25 mouse cellular contexts compared by ENCODE assay signal in the genomic region with DNA sequence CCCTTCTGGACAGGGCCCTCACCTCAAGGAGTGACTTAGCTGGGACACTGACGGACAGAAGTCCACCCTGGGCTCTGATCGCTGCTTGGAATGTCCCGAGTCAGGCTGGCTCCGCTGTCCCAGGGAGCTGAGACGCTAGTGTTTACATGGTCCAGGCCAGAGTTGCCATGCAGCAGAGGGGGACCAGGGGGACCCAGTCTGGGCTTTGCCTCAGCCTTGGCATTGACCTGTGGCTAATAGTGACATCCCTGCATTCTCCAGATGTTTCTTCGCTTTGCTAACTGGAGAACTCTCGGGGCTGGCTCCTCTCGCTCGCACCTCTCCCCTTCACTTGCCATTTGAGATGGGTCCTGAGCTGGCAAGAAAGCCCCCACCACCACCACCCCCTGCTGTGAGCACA. TPM values are rescaled to one million over a fixed set of nuclear protein-coding genes. Genes with fewer than 3 reads are reported as not detected.
DNase-seq lines count a peak whose midpoint lies in the region.
"Had no signal": no experiment of that assay in that cellular context is flagged by ENCODE, and none has a peak within 500 bp of the region (broad histone marks: within the 10 kb centered on the region; RNA-seq: fewer than 3 reads in every experiment).

No protein-coding gene starts in this region.

- H3K36me3 ChIP-seq in heart, embryonic 10.5 days: no peaks in the 10 kb centered on the region
- H3K36me3 ChIP-seq: forebrain, embryonic 10.5 days; heart, embryonic 12.5 days; heart, embryonic 15.5 days; hindbrain, embryonic 10.5 days; hindbrain, embryonic 13.5 days; intestine, embryonic 15.5 days had no signal

- peaks cover 79% of the 10 kb centered on the region for H3K4me1 ChIP-seq in heart, embryonic 10.5 days

- WGBS in heart, embryonic 10.5 days: 69% methylated on average over 9 of the region's 9 CpGs

- H3K9me3 ChIP-seq in heart, embryonic 10.5 days: no peaks in the 10 kb centered on the region
- H3K9me3 ChIP-seq: forebrain, embryonic 10.5 days; forebrain, embryonic 13.5 days; heart, embryonic 12.5 days; heart, embryonic 15.5 days; hindbrain, embryonic 10.5 days; hindbrain, embryonic 13.5 days; intestine, embryonic 15.5 days had no signal

- no peak overlapping the region for H3K4me3 ChIP-seq in heart, embryonic 10.5 days
- H3K4me3 ChIP-seq: forebrain, embryonic 10.5 days; forebrain, embryonic 13.5 days; heart, adult 2 months; heart, embryonic 12.5 days; heart, embryonic 15.5 days; hindbrain, embryonic 10.5 days; hindbrain, embryonic 13.5 days; intestine, embryonic 15.5 days had no signal

- intact Hi-C loops in left cerebral cortex, postnatal 36 days (cut with DNase I): no loop called here

- peak overlapping the region; percentile 72; the same call in 1 of the 2 replicates for H3K27ac ChIP-seq in heart, embryonic 10.5 days
- H3K27ac ChIP-seq: forebrain, embryonic 10.5 days; forebrain, embryonic 13.5 days; heart, adult 2 months; heart, embryonic 15.5 days; hindbrain, embryonic 10.5 days; hindbrain, embryonic 13.5 days; intestine, embryonic 15.5 days had no signal

- DNase-seq in heart, embryonic 10.5 days (ENCODE audit: low spot score): no peak
- DNase-seq in heart, adult 8-10 months (ENCODE audit: low spot score): no peak
- peak; percentile 53 to 62 for DNase-seq in gastrocnemius, adult 8-10 months (ENCODE audit: low spot score in 2 of 2)
- DNase-seq in gastrocnemius, postnatal 25 days: peak; percentile 76
- DNase-seq in retina, postnatal 1 day: no peak
- DNase-seq in left cerebral cortex, postnatal 36 days (ENCODE audit: low spot score in 2 of 2): no peak
- DNase-seq: adrenal gland, adult 2 months; adrenal gland, postnatal 14 days; cerebellum, adult 11 months; cerebellum, adult 8-10 months; cerebellum, postnatal 10 days; cerebellum, postnatal 36 days; embryo, embryonic 11 days; forebrain, postnatal 0 days; heart, adult 2 months; heart, postnatal 10 days; heart, postnatal 36 days; kidney, adult 11 months had no signal

- no peaks in the 10 kb centered on the region for H3K27me3 ChIP-seq in heart, embryonic 10.5 days (ENCODE audit: insufficient read depth, poor library complexity, severe bottlenecking)
- H3K27me3 ChIP-seq: forebrain, embryonic 13.5 days; heart, embryonic 12.5 days; heart, embryonic 15.5 days; hindbrain, embryonic 13.5 days; intestine, embryonic 15.5 days had no signal

RNA-seq across cellular contexts. Expression of a gene that starts 22.2 kb away (rescaled TPM):
- polyA plus RNA-seq in heart, embryonic 10.5 days (2016; fragmentation: Nextera tagmentation; extraction: Ambion mirVana): 2.9 and 6.3 TPM in 2 replicates
- total RNA-seq in heart, adult 8-10 months (2022): 1 to 10 TPM in 3 of 4 experiments, under 1 TPM in 1; 0.72 to 1.3 (median 1.2) TPM
- 100 to 1,000 TPM in 2 of 4 experiments, 10 to 100 TPM in 2; 91.7 to 147 (median 109) TPM for total RNA-seq in gastrocnemius, adult 8-10 months (2022)
- 100 to 1,000 TPM; 148 to 165 TPM for total RNA-seq in gastrocnemius, postnatal 25 days (2021)
- total RNA-seq in left cerebral cortex, postnatal 36 days (2021): 10 to 100 TPM; 11.9 to 14.0 TPM

RNA-seq across cellular contexts. Expression of a gene that starts 32.7 kb away (rescaled TPM):
- 605 and 778 TPM in 2 replicates for polyA plus RNA-seq in heart, embryonic 10.5 days (2016; fragmentation: Nextera tagmentation; extraction: Ambion mirVana)
- total RNA-seq in heart, adult 8-10 months (2022): 1,000 to 10,000 TPM; 1,293 to 1,379 (median 1,312) TPM
- 100 to 1,000 TPM; 520 to 588 (median 538) TPM for total RNA-seq in gastrocnemius, adult 8-10 months (2022)
- total RNA-seq in gastrocnemius, postnatal 25 days (2021): 100 to 1,000 TPM; 613 to 621 TPM
- 100 to 1,000 TPM; 171 to 200 TPM for total RNA-seq in left cerebral cortex, postnatal 36 days (2021)

RNA-seq across cellular contexts. Expression of a gene that starts 58.3 kb away (rescaled TPM):
- 34.9 and 37.8 TPM in 2 replicates for polyA plus RNA-seq in heart, embryonic 10.5 days (2016; fragmentation: Nextera tagmentation; extraction: Ambion mirVana)
- 10 to 100 TPM; 12.3 to 17.2 (median 15.6) TPM for total RNA-seq in heart, adult 8-10 months (2022)
- 10 to 100 TPM; 17.2 to 22.5 (median 18.4) TPM for total RNA-seq in gastrocnemius, adult 8-10 months (2022)
- 10 to 100 TPM; 16.4 to 18.2 TPM for total RNA-seq in gastrocnemius, postnatal 25 days (2021)
- total RNA-seq in left cerebral cortex, postnatal 36 days (2021): 100 to 1,000 TPM; 162 to 171 TPM

Comparison
In these comparisons a context has a peak if more than half of its experiments do, and no peak if none do; other contexts are left out.
1. DNase-seq: peak in gastrocnemius, adult 8-10 months (2 of 2) and gastrocnemius, postnatal 25 days (single experiment); none in heart, embryonic 10.5 days (single experiment), heart, adult 8-10 months (single experiment), retina, postnatal 1 day (single experiment) and left cerebral cortex, postnatal 36 days (0 of 2).
2. RNA of a gene that starts 22.2 kb away (total RNA-seq): 148 to 165 TPM in gastrocnemius, postnatal 25 days and 91.7 to 147 TPM in gastrocnemius, adult 8-10 months; 11.9 to 14.0 TPM in left cerebral cortex, postnatal 36 days and 0.72 to 1.3 TPM in heart, adult 8-10 months; every median in the first group is over 4 times any median in the second.
3. RNA of a gene that starts 58.3 kb away (total RNA-seq): 162 to 171 TPM in left cerebral cortex, postnatal 36 days; 17.2 to 22.5 TPM in gastrocnemius, adult 8-10 months, 16.4 to 18.2 TPM in gastrocnemius, postnatal 25 days and 12.3 to 17.2 TPM in heart, adult 8-10 months; every median in the first group is over 4 times any median in the second.